Mouse (Mus musculus): ENCODE measurements at regions not wholly inside any gene's neighbourhood (a gene's known extent, or its start where the extent isn't known, plus 50 kb on each side); places are given as distances from the start of the nearest gene placed in this dataset.
A peak's percentile ranks its signal among the peaks of the same experiment; 100 is the strongest.

GRCm38 (mm10) chr6:91573487-91573886 lies 57.8 kb downstream of the Lsm3 start:
- no peak for DNase-seq (ENCODE audit: low read depth)

- no peak for DNase-seq (ENCODE audit: low read depth)
These were observed 58.7 kb downstream of the Lsm3 start for GRCm38 (mm10) chr6:91574414-91574813.

GRCm38 (mm10) chr6:91575662-91576364 lies 60.1 kb downstream of the Lsm3 start:
- DNase-seq (ENCODE audit: low read depth): no peak

GRCm38 (mm10) chr6:91576906-91577305 lies 61.2 kb downstream of the Lsm3 start:
- DNase-seq (ENCODE audit: low read depth): no peak

GRCm38 (mm10) chr6:91579666-91580065 lies 63.9 kb downstream of the Lsm3 start:
- no peak for DNase-seq (ENCODE audit: low read depth)

- peak; percentile 77 for DNase-seq (ENCODE audit: low read depth)
These were observed 64.9 kb downstream of the Lsm3 start for GRCm38 (mm10) chr6:91580607-91581006.

- DNase-seq (ENCODE audit: low read depth): no peak
These were observed 66.6 kb downstream of the Lsm3 start for GRCm38 (mm10) chr6:91582338-91582737.

GRCm38 (mm10) chr6:91583346-91583745 lies 67.6 kb downstream of the Lsm3 start:
- DNase-seq (ENCODE audit: low read depth): no peak

GRCm38 (mm10) chr6:91585543-91585942 lies 69.8 kb downstream of the Lsm3 start:
- DNase-seq (ENCODE audit: low read depth): no peak

GRCm38 (mm10) chr6:91589181-91589580 lies 73.5 kb downstream of the Lsm3 start:
- DNase-seq (ENCODE audit: low read depth): no peak

- no peak for DNase-seq (ENCODE audit: low read depth)
These were observed 74.7 kb downstream of the Lsm3 start for GRCm38 (mm10) chr6:91590395-91590794.

GRCm38 (mm10) chr6:91590806-91591571 lies 75.3 kb downstream of the Lsm3 start:
- DNase-seq (ENCODE audit: low read depth): no peak

- DNase-seq (ENCODE audit: low read depth): no peak
These were observed 76.9 kb downstream of the Lsm3 start for GRCm38 (mm10) chr6:91592651-91593050.

- no peak for DNase-seq (ENCODE audit: low read depth)
These were observed 83.2 kb downstream of the Lsm3 start for GRCm38 (mm10) chr6:91598942-91599341.

GRCm38 (mm10) chr6:91600116-91600515 lies 83.7 kb upstream of the Slc6a6 start:
- DNase-seq (ENCODE audit: low read depth): no peak

- DNase-seq (ENCODE audit: low read depth): no peak
These were observed 77.1 kb upstream of the Slc6a6 start for GRCm38 (mm10) chr6:91606634-91607215.

GRCm38 (mm10) chr6:91607613-91608272 lies 76.1 kb upstream of the Slc6a6 start:
- no peak for DNase-seq (ENCODE audit: low read depth)

- DNase-seq (ENCODE audit: low read depth): no peak
These were observed 74.2 kb upstream of the Slc6a6 start for GRCm38 (mm10) chr6:91609671-91610070.

GRCm38 (mm10) chr6:91615022-91615421 lies 68.8 kb upstream of the Slc6a6 start:
- DNase-seq (ENCODE audit: low read depth): no peak

- DNase-seq (ENCODE audit: low read depth): no peak
These were observed 67.3 kb upstream of the Slc6a6 start for GRCm38 (mm10) chr6:91616541-91616940.

GRCm38 (mm10) chr6:91617031-91617596 lies 66.7 kb upstream of the Slc6a6 start:
- no peak for DNase-seq (ENCODE audit: low read depth)

- no peak for DNase-seq (ENCODE audit: low read depth)
These were observed 66.2 kb upstream of the Slc6a6 start for GRCm38 (mm10) chr6:91617685-91618084.

All from gonadal fat pad, adult 2 months (tissue).